Mouse (Mus musculus) embryonic facial prominence, embryonic 11.5 days (tissue): ENCODE data around the gene Tnfrsf13b. TPM values are rescaled to one million over a fixed set of nuclear protein-coding genes. Genes with fewer than 3 reads are reported as not detected.

ENCODE experiments used
- ATAC-seq: fragments of 200-750 bp; cut with Nextera tagmentation; replicated peaks from 2 replicates; pipeline ENCODE4 v1.8.0; 2017; ENCODE audit warnings: low read depth; ENCODE audit not compliant: insufficient number of reproducible peaks, low FRiP score, low TSS enrichment
- DNase-seq: peaks from one replicate; pipeline ENCODE4 v3.0.0-alpha.2; 2015; ENCODE audit warnings: low spot score
- H3K27ac ChIP-seq: fragments of 300-500 bp; sonication (generic); replicated peaks from 2 replicates; pipeline ENCODE4 v1.5.1; 2014; ENCODE audit warnings: mild to moderate bottlenecking, low read depth, low read length, control low read depth
- H3K27me3 ChIP-seq: fragments of 300-500 bp; sonication (generic); 2 replicates; pipeline ENCODE4 v1.6.1; 2014; ENCODE audit warnings: mild to moderate bottlenecking, low read length, moderate library complexity, mixed read lengths; ENCODE audit not compliant: control insufficient read depth, insufficient read depth
- H3K36me3 ChIP-seq: fragments of 300-500 bp; sonication (generic); replicated peaks from 2 replicates; pipeline ENCODE4 v1.6.1; 2014; ENCODE audit warnings: low read depth, mild to moderate bottlenecking, low read length, moderate library complexity, mixed read lengths; ENCODE audit not compliant: control insufficient read depth, insufficient read depth
- H3K4me1 ChIP-seq: fragments of 300-500 bp; sonication (generic); 2 replicates; pipeline ENCODE4 v1.6.1; 2014; ENCODE audit warnings: low read length, mixed read lengths; ENCODE audit not compliant: control insufficient read depth, insufficient read depth
- H3K4me2 ChIP-seq: fragments of 300-500 bp; sonication (generic); 2 replicates; pipeline ENCODE4 v1.6.1; 2014; ENCODE audit warnings: low read depth, mild to moderate bottlenecking, control low read depth, low read length, moderate library complexity
- H3K4me3 ChIP-seq: fragments of 300-500 bp; sonication (generic); 2 replicates; pipeline ENCODE4 v1.5.1; 2014; ENCODE audit warnings: low read depth, low read length, control low read depth
- H3K9ac ChIP-seq: fragments of 300-500 bp; sonication (generic); replicated peaks from 2 replicates; pipeline ENCODE4 v1.6.1; 2014; ENCODE audit warnings: mild to moderate bottlenecking, control low read depth, low read length
- H3K9me3 ChIP-seq: fragments of 300-500 bp; sonication (generic); replicated peaks from 2 replicates; pipeline ENCODE4 v1.6.1; 2016; ENCODE audit warnings: mild to moderate bottlenecking, low read length, inconsistent platforms, mixed read lengths; ENCODE audit not compliant: control insufficient read depth
- WGBS: fragments of 180-500 bp; shearing (Covaris S2); extraction: QIAGEN DNeasy Blood & Tissue Kit; methylation state at CpG from one replicate; pipeline ENCODE4 v1.1.7; 2014; 5-methylcytosine and 5-hydroxymethylcytosine counted together
- polyA plus RNA-seq: library from polyadenylated mRNA; unstranded; fragments of >200 nt; fragmentation: Nextera tagmentation; extraction: Ambion mirVana; gene quantifications from 2 replicates; pipeline ENCODE4 v1.2.1, GENCODE M21; 2014

Gene Tnfrsf13b
- polyA plus RNA-seq, 1 experiment from 2014 or later: 1.5 TPM

- Histone ChIP-seq H3K4me3 (no peak overlapping the region), H3K9me3 (no peaks in the 10 kb centered on the region), H3K4me2 (no peak overlapping the region), H3K27ac (no peak overlapping the region), H3K36me3 (no peaks in the 10 kb centered on the region), H3K9ac (no peak overlapping the region), H3K27me3 (no peaks in the 10 kb centered on the region), H3K4me1 (no peaks in the 10 kb centered on the region)
- WGBS: 20% methylated on average over 20 of the region's 20 CpGs
- ATAC-seq: peak; percentile 89; the same call in 1 of the 2 replicates
- DNase-seq: peak; percentile 96
Measured at GRCm38 (mm10) chr11:61104241-61104901, 22.2 kb upstream of the Tnfrsf13b start.

- ATAC-seq (no peak), DNase-seq (no peak)
- Histone ChIP-seq H3K36me3 (no peaks in the 10 kb centered on the region), H3K4me1 (no peaks in the 10 kb centered on the region), H3K4me3 (no peak overlapping the region), H3K9ac (no peak overlapping the region), H3K27me3 (no peaks in the 10 kb centered on the region), H3K4me2 (no peak overlapping the region), H3K9me3 (no peaks in the 10 kb centered on the region), H3K27ac (no peak overlapping the region)
- WGBS: 87% methylated on average over 12 of the region's 12 CpGs
Measured at GRCm38 (mm10) chr11:61108911-61109361, 17.6 kb upstream of the Tnfrsf13b start.

GRCm38 (mm10) chr11:61109707-61110106, 16.8 kb upstream of the Tnfrsf13b start:
- Histone ChIP-seq H3K36me3 (no peaks in the 10 kb centered on the region), H3K4me2 (no peak overlapping the region), H3K27ac (no peak overlapping the region), H3K27me3 (no peaks in the 10 kb centered on the region), H3K9ac (no peak overlapping the region), H3K4me1 (no peaks in the 10 kb centered on the region), H3K9me3 (no peaks in the 10 kb centered on the region), H3K4me3 (no peak overlapping the region)
- WGBS: 79% methylated on average over 6 of the region's 6 CpGs
- DNase-seq (no peak), ATAC-seq (no peak)

GRCm38 (mm10) chr11:61110113-61110512, 16.4 kb upstream of the Tnfrsf13b start:
- H3K27ac ChIP-seq: no peak overlapping the region
- ATAC-seq (no peak), DNase-seq (no peak)
- 83% methylated on average over 10 of the region's 10 CpGs for WGBS
- H3K4me3 ChIP-seq: no peak overlapping the region
- no peaks in the 10 kb centered on the region for H3K4me1 ChIP-seq
- no peak overlapping the region for H3K9ac ChIP-seq
- H3K9me3 ChIP-seq: no peaks in the 10 kb centered on the region
- no peaks in the 10 kb centered on the region for H3K27me3 ChIP-seq
- no peak overlapping the region for H3K4me2 ChIP-seq
- no peaks in the 10 kb centered on the region for H3K36me3 ChIP-seq

- ATAC-seq: no peak
- Histone ChIP-seq H3K36me3 (no peaks in the 10 kb centered on the region), H3K9me3 (no peaks in the 10 kb centered on the region), H3K4me3 (no peak overlapping the region), H3K27me3 (no peaks in the 10 kb centered on the region), H3K27ac (no peak overlapping the region), H3K4me2 (no peak overlapping the region), H3K9ac (no peak overlapping the region), H3K4me1 (no peaks in the 10 kb centered on the region)
- no peak for DNase-seq
- WGBS: 50% methylated on average over 1 of the region's 1 CpGs
Measured at GRCm38 (mm10) chr11:61110928-61111327, 15.6 kb upstream of the Tnfrsf13b start.

- no peak overlapping the region for H3K4me3 ChIP-seq
- no peaks in the 10 kb centered on the region for H3K4me1 ChIP-seq
- no peak overlapping the region for H3K9ac ChIP-seq
- H3K9me3 ChIP-seq: no peaks in the 10 kb centered on the region
- no peak overlapping the region for H3K4me2 ChIP-seq
- no peaks in the 10 kb centered on the region for H3K27me3 ChIP-seq
- DNase-seq (no peak), ATAC-seq (no peak)
- WGBS: 90% methylated on average over 4 of the region's 4 CpGs
- H3K27ac ChIP-seq: no peak overlapping the region
- H3K36me3 ChIP-seq: no peaks in the 10 kb centered on the region
Measured at GRCm38 (mm10) chr11:61111472-61111871, 15.1 kb upstream of the Tnfrsf13b start.

GRCm38 (mm10) chr11:61112323-61112995, 14.1 kb upstream of the Tnfrsf13b start:
- H3K36me3 ChIP-seq: no peaks in the 10 kb centered on the region
- DNase-seq (no peak), ATAC-seq (no peak)
- no peaks in the 10 kb centered on the region for H3K27me3 ChIP-seq
- no peaks in the 10 kb centered on the region for H3K9me3 ChIP-seq
- H3K4me1 ChIP-seq: no peaks in the 10 kb centered on the region
- no peak overlapping the region for H3K27ac ChIP-seq
- no peak overlapping the region for H3K4me2 ChIP-seq
- WGBS: 82% methylated on average over 8 of the region's 8 CpGs
- H3K4me3 ChIP-seq: no peak overlapping the region
- no peak overlapping the region for H3K9ac ChIP-seq

- no peak for ATAC-seq
Measured at GRCm38 (mm10) chr11:61116226-61116625, 10.3 kb upstream of the Tnfrsf13b start.

More at GRCm38 (mm10) chr11:61116226-61116625, 10.3 kb upstream of the Tnfrsf13b start:
- Histone ChIP-seq H3K4me1 (no peaks in the 10 kb centered on the region), H3K9ac (no peak overlapping the region), H3K27ac (no peak overlapping the region), H3K36me3 (no peaks in the 10 kb centered on the region), H3K27me3 (no peaks in the 10 kb centered on the region), H3K9me3 (no peaks in the 10 kb centered on the region), H3K4me3 (no peak overlapping the region), H3K4me2 (no peak overlapping the region)
- 63% methylated on average over 8 of the region's 8 CpGs for WGBS
- no peak for DNase-seq
